Mouse (Mus musculus): Measurements from ENCODE around the gene Parp6. TPM values are rescaled to one million over a fixed set of nuclear protein-coding genes. Genes with fewer than 3 reads are reported as not detected.

Gene Parp6
- polyA plus RNA-seq, 1 experiment, result 40.1 TPM

DNA sequence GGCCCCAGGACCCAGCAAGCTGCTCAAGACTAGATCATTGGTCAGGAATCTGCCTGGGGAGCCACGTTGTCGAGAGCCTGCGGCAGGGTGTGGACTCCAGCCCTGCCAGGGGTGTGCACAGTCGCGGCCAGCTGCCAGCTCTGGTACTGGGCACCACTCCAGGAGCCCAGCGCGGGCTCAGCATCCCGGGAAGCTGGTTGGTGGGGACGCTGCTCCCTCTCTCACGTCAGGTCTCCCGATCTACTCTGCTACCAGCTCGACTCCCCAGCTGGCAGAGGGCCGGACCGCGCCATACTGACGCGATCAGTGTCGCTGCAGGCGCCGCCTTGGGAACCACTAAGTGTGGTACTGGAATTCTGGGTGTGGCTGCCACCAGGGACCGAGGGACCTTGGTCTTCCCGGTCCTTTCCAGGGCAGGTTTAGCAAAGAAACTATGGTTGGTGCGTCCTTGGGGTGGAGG lies 74.6 kb downstream of the Parp6 start:
- H3K4me1 ChIP-seq (ENCODE audit: control insufficient read depth, insufficient read depth, insufficient read length, low read length), result no peaks in the 10 kb centered on the region

DNA sequence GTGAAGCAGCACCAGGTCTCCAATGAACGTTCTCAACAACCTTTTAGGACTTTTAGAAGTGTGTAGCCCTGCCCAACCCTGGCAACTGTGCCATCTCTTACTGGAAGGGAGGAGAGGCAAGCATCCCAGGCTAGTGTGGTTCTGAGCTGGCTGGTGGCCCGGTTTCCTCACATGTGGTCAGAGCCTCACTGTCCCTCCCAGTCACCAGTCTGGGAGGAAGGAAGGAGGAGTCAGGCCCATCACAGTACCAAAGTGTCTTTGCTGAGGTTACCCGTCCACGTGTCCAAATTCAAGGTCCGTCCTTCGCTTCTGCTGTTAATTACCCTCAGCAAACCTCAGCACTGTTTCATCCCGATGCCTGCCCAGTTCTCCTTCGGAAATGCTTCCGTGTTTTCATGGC lies 75.1 kb downstream of the Parp6 start:
- no peak overlapping the region for H3K27ac ChIP-seq (replicated peaks; ENCODE audit: low read depth, low read length)
- H3K4me3 ChIP-seq (ENCODE audit: insufficient read depth, low read depth, low read length), result no peak overlapping the region
- no peaks in the 10 kb centered on the region for H3K4me1 ChIP-seq (ENCODE audit: control insufficient read depth, insufficient read depth, insufficient read length, low read length)

More for the DNA sequence above, 74.6 kb downstream of the Parp6 start:
- no peak overlapping the region; the same call in 1 of the 2 replicates for H3K4me3 ChIP-seq (ENCODE audit: insufficient read depth, low read depth, low read length)
- no peak overlapping the region for H3K27ac ChIP-seq (replicated peaks; ENCODE audit: low read depth, low read length)

DNA sequence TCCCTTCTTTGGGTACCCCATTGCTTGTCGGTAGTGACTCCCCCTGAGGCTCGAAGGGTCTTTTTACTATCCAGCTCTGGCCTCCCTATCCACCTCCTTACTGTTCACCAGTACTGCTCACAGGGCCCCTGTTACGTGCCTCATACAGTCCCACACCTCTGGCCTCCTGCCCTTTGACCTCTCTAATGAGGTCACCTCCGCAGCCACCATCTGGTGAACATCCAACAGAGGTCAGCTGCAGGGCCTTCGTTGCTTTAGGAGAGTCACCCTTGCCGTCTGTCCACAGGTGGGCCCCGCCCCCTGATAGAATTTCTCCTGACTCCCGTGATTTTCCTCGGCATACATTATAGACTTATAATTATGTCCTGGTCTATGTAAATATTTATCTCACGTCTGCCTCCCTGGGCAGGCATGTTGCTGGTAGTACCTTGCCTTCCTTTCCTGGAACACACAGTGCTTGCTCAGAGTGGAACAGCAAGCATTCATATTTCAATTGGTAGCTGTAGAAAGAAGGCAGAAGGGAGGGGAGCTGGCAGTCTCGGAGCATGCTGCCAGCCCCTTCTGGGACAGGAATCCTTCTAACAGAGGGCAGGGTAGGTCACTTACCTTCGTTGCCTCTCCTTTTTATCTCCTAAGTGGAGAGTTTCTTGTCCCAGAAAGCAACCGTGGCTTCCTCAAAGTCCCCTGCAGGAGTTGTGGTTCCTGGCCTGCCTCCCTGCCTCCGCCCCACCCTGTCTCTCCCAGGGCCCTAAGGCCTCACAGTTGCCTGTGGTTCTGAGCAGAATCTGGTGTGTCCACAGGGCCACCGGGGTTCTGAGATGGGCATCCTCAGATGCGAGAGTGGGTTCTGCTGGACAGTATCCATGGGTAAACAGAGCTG lies 77.7 kb downstream of the Parp6 start:
- Histone ChIP-seq H3K4me1 (ENCODE audit: control insufficient read depth, insufficient read depth, insufficient read length, low read length) (no peaks in the 10 kb centered on the region), H3K4me3 (ENCODE audit: insufficient read depth, low read depth, low read length) (no peak overlapping the region), H3K27ac (replicated peaks; ENCODE audit: low read depth, low read length) (no peak overlapping the region)

DNA sequence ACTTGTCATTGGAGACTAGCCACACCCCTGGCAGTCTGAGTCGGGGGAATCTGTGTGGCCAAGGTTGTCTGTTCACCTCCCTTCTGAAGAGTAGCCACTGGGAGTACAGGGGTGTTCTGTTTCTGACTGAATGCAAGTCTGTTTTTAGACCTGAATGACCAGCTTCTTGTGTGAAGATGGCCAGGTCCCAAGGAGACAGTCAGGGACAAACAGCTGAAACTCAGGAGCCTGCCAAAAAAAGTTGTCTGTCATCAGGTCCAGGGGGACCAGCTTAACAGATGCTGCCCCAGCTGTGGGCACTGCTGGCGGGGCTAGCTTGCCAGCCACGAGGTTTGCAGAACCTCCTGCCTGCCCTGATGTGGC lies 78.3 kb downstream of the Parp6 start:
- H3K4me1 ChIP-seq (ENCODE audit: control insufficient read depth, insufficient read depth, insufficient read length, low read length), result no peaks in the 10 kb centered on the region
- no peak overlapping the region for H3K4me3 ChIP-seq (ENCODE audit: insufficient read depth, low read depth, low read length)
- no peak overlapping the region for H3K27ac ChIP-seq (replicated peaks; ENCODE audit: low read depth, low read length)

DNA sequence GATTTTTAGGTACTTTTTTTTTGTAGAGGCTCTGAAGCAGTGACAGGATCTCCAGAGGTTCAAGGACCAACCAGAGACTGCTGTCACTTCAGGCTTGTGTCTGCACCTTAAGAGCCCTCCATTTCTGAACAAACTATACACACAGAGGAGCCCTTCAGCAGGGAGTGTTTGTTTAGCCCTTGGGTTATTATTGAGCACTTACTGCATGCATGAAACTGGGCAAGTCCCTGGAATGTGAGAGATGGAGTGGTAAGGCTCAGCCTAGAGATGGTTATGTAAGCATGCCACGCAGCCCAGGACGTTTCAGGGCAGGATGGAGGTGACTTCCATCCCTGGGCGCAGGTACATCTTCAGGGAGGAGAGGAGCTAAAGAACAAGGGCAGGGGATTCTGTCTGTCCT lies 79.3 kb downstream of the Parp6 start:
- H3K27ac ChIP-seq (replicated peaks; ENCODE audit: low read depth, low read length), result no peak overlapping the region
- H3K4me3 ChIP-seq (ENCODE audit: insufficient read depth, low read depth, low read length), result no peak overlapping the region
- H3K4me1 ChIP-seq (ENCODE audit: control insufficient read depth, insufficient read depth, insufficient read length, low read length), result no peaks in the 10 kb centered on the region

Other genes starting within 250 kb of the Parp6 start
- gene Arih1, start 130.7 kb upstream of the Parp6 start, polyA plus RNA-seq (2012; ENCODE audit: insufficient read depth, insufficient read length, missing spikeins), result 38.9 and 39.7 TPM in 2 replicates
- 34.3 and 45.5 TPM in 2 replicates for gene Hexa, start 77.7 kb upstream of the Parp6 start, polyA plus RNA-seq (2012; ENCODE audit: insufficient read depth, insufficient read length, missing spikeins)
- gene Tmem202, start 77.4 kb upstream of the Parp6 start, polyA plus RNA-seq (2012; ENCODE audit: insufficient read depth, insufficient read length, missing spikeins), result not detected in 2 replicates
- gene Celf6, start 39.4 kb upstream of the Parp6 start, polyA plus RNA-seq (2012; ENCODE audit: insufficient read depth, insufficient read length, missing spikeins), result not detected in 2 replicates
- 1,903 and 1,933 TPM in 2 replicates for gene Pkm, start 39.1 kb downstream of the Parp6 start, polyA plus RNA-seq (2012; ENCODE audit: insufficient read depth, insufficient read length, missing spikeins)
- gene Gramd2, start 62.9 kb downstream of the Parp6 start, polyA plus RNA-seq (2012; ENCODE audit: insufficient read depth, insufficient read length, missing spikeins), result 0.58 TPM in 1 of 2 replicates, not detected in the other
- gene Senp8, start 133.4 kb downstream of the Parp6 start, polyA plus RNA-seq (2012; ENCODE audit: insufficient read depth, insufficient read length, missing spikeins), result 5.3 and 7.9 TPM in 2 replicates
- 3.5 and 9.9 TPM in 2 replicates for gene Myo9a, start 133.6 kb downstream of the Parp6 start, polyA plus RNA-seq (2012; ENCODE audit: insufficient read depth, insufficient read length, missing spikeins)

Measured in brown adipose tissue, adult 24 weeks (tissue).